Mouse (Mus musculus) ES-E14 (cell line): ENCODE data around the gene Zp3. TPM values are rescaled to one million over a fixed set of nuclear protein-coding genes. Genes with fewer than 3 reads are reported as not detected.

Experiments
- DNase-seq: peaks from one replicate; pipeline ENCODE4 v3.0.0-alpha.2; 2013; ENCODE audit warnings: low read depth, low spot score
- H3K27ac ChIP-seq: 2 replicates; pipeline ENCODE4 v1.5.1; 2012; ENCODE audit warnings: low read depth, mild to moderate bottlenecking, low read length, moderate library complexity, mixed read lengths; ENCODE audit not compliant: poor library complexity, insufficient read depth, severe bottlenecking
- H3K36me3 ChIP-seq: 2 replicates; pipeline ENCODE4 v1.6.1; 2012; ENCODE audit warnings: mild to moderate bottlenecking, low read length, moderate library complexity, mixed read lengths; ENCODE audit not compliant: control insufficient read depth, poor library complexity, insufficient read depth, severe bottlenecking
- H3K4me1 ChIP-seq, 2 experiments: fragments of 150-350 bp in 1 of 2; sonication (generic) in 1 of 2; 2 replicates each; pipeline ENCODE4 v1.6.1; 2012; ENCODE audit warnings: low read length in 2 of 2, mild to moderate bottlenecking in 1 of 2, mixed read lengths in 1 of 2; ENCODE audit not compliant: control insufficient read depth in 2 of 2, insufficient read depth in 2 of 2, poor library complexity in 1 of 2
- H3K4me3 ChIP-seq, 2 experiments: fragments of 150-350 bp in 1 of 2; sonication (generic) in 1 of 2; 2 replicates each; pipeline ENCODE4 v1.5.1; 2012; ENCODE audit warnings: low read length in 2 of 2, low read depth in 1 of 2, mild to moderate bottlenecking in 1 of 2, mixed read lengths in 1 of 2; ENCODE audit not compliant: insufficient read depth in 1 of 2, poor library complexity in 1 of 2, severe bottlenecking in 1 of 2
- H3K9ac ChIP-seq: 2 replicates; pipeline ENCODE4 v1.6.1; 2012; ENCODE audit warnings: low read depth, mild to moderate bottlenecking, low read length, mixed read lengths; ENCODE audit not compliant: poor library complexity, insufficient read depth, severe bottlenecking
- H3K9me3 ChIP-seq: fragments of 150-350 bp; sonication (generic); 2 replicates; pipeline ENCODE4 v1.6.1; 2012; ENCODE audit warnings: low read depth, mild to moderate bottlenecking, low read length; ENCODE audit not compliant: control insufficient read depth, insufficient read depth
- CHD2 ChIP-seq: IDR thresholded peaks from 2 replicates; pipeline ENCODE4 v1.6.1; 2014; ENCODE audit warnings: mild to moderate bottlenecking, low read depth, low read length, inconsistent platforms
- HCFC1 ChIP-seq: IDR thresholded peaks from 2 replicates; pipeline ENCODE4 v1.6.1; 2012; ENCODE audit warnings: low read length, inconsistent platforms, borderline replicate concordance; ENCODE audit not compliant: insufficient read depth
- MAFK ChIP-seq: IDR thresholded peaks from 2 replicates; pipeline ENCODE4 v1.6.1; 2014; ENCODE audit warnings: mild to moderate bottlenecking, low read depth, low read length, inconsistent platforms; ENCODE audit not compliant: insufficient read depth
- ZC3H11A ChIP-seq: IDR thresholded peaks from 2 replicates; pipeline ENCODE4 v1.6.1; 2012; ENCODE audit warnings: low read depth, mild to moderate bottlenecking, inconsistent platforms, low read length, borderline replicate concordance
- ZNF384 ChIP-seq: IDR thresholded peaks from 2 replicates; pipeline ENCODE4 v1.6.1; 2012; ENCODE audit warnings: low read depth, low read length, inconsistent platforms
- in situ Hi-C, 2 experiments: fragments of 600-800 bp; cut with MboI; formaldehyde crosslinking; loops; one replicate each; pipeline ENCODE4 v1.15.1; 2025; ENCODE audit warnings: low sequenced_read_pairs in 2 of 2, inconsistent platforms in 1 of 2; ENCODE audit not compliant: unreplicated experiment in 2 of 2
- total RNA-seq: library from RNA; depleted of rRNA; stranded (reverse); fragments of 300-350 nt; gene quantifications from 2 replicates; pipeline ENCODE4 v1.2.3, GENCODE M21; 2012

Zp3 gene
- total RNA-seq, 1 experiment, result 12.7 TPM

GRCm38 (mm10) chr5:135970247-135970646, 9.7 kb upstream of the Zp3 start:
- no peak for TF ChIP-seq MAFK
- TF ChIP-seq HCFC1, result no peak
- TF ChIP-seq CHD2, result no peak
- TF ChIP-seq ZNF384, result no peak
- TF ChIP-seq ZC3H11A, result no peak
- no peak overlapping the region for H3K4me3 ChIP-seq
- DNase-seq, result no peak
- H3K36me3 ChIP-seq, result no peaks in the 10 kb centered on the region
- no peak overlapping the region for H3K9ac ChIP-seq
- no peaks in the 10 kb centered on the region for H3K9me3 ChIP-seq
- H3K27ac ChIP-seq, result no peak overlapping the region
- in situ Hi-C loops, result no loop called here
- H3K4me1 ChIP-seq, result peaks cover 0 to 13% of the 10 kb centered on the region in 2 experiments; a peak in 2 of 4 replicates

GRCm38 (mm10) chr5:135971876-135972275, 8.0 kb upstream of the Zp3 start:
- in situ Hi-C loops, result no loop called here
- H3K27ac ChIP-seq, result no peak overlapping the region
- H3K36me3 ChIP-seq, result no peaks in the 10 kb centered on the region
- TF ChIP-seq CHD2, result no peak
- peak overlapping the region; percentile 49; the same call in 1 of the 2 replicates for H3K9ac ChIP-seq
- H3K4me3 ChIP-seq, result no peak overlapping the region
- no peaks in the 10 kb centered on the region for H3K9me3 ChIP-seq
- H3K4me1 ChIP-seq, result peaks cover 0 to 15% of the 10 kb centered on the region in 2 experiments; a peak in 2 of 4 replicates
- no peak for DNase-seq

- Histone ChIP-seq H3K4me1 (peaks cover 0 to 10% of the 10 kb centered on the region in 2 experiments; a peak in 2 of 4 replicates), H3K4me3 (no peak within 1 kb of the TSS), H3K9me3 (no peaks in the 10 kb centered on the region), H3K36me3 (no peaks in the 10 kb centered on the region), H3K9ac (no peak within 1 kb of the TSS), H3K27ac (no peak within 1 kb of the TSS)
- DNase-seq, result no peak
- in situ Hi-C loops, result no loop called here
- TF ChIP-seq ZC3H11A (no peak), CHD2 (no peak), MAFK (no peak), HCFC1 (no peak), ZNF384 (no peak)
Measured at GRCm38 (mm10) chr5:135974365-135974764, 5.5 kb upstream of the Zp3 start, which contains the start of gene Ssc4d. Gene Ssc4d (minus strand): TSS chr5:135974531.

GRCm38 (mm10) chr5:135975893-135976668, 3.8 kb upstream of the Zp3 start:
- in situ Hi-C loops, result no loop called here
- DNase-seq, result no peak
- H3K4me3 ChIP-seq, result no peak overlapping the region
- no peaks in the 10 kb centered on the region for H3K9me3 ChIP-seq
- no peak overlapping the region for H3K27ac ChIP-seq
- H3K9ac ChIP-seq, result no peak overlapping the region; the same call in 1 of the 2 replicates
- TF ChIP-seq CHD2, result no peak
- peak; percentile 95 for TF ChIP-seq MAFK
- no peaks in the 10 kb centered on the region for H3K36me3 ChIP-seq
- H3K4me1 ChIP-seq, result peaks cover 0 to 17% of the 10 kb centered on the region in 2 experiments; a peak in 2 of 4 replicates

- Histone ChIP-seq H3K9ac (no peak overlapping the region), H3K4me3 (no peak overlapping the region), H3K36me3 (no peaks in the 10 kb centered on the region), H3K4me1 (peaks cover 0 to 14% of the 10 kb centered on the region in 2 experiments; a peak in 2 of 4 replicates), H3K27ac (peak overlapping the region; percentile 46; the same call in 1 of the 2 replicates), H3K9me3 (no peaks in the 10 kb centered on the region)
- TF ChIP-seq ZC3H11A, result no peak
- no peak for TF ChIP-seq HCFC1
- TF ChIP-seq MAFK, result no peak
- TF ChIP-seq CHD2, result no peak
- no peak for TF ChIP-seq ZNF384
- in situ Hi-C loops, result no loop called here
- DNase-seq, result no peak
Measured at GRCm38 (mm10) chr5:135979381-135979780, 518 bp upstream of the Zp3 start.
